Mouse (Mus musculus) hindbrain, embryonic 16.5 days (tissue): ENCODE data around the gene Trim28. TPM values are rescaled to one million over a fixed set of nuclear protein-coding genes. Genes with fewer than 3 reads are reported as not detected.

ENCODE experiments used
- ATAC-seq: fragments of 200-750 bp; cut with Nextera tagmentation; 2 replicates; pipeline ENCODE4 v1.8.0; 2017; ENCODE audit warnings: moderate TSS enrichment, moderate library complexity
- H3K27ac ChIP-seq: fragments of 300-500 bp; sonication (generic); 2 replicates; pipeline ENCODE4 v1.5.1; 2014; ENCODE audit warnings: low read depth, mild to moderate bottlenecking, control low read depth, low read length, moderate library complexity
- H3K27me3 ChIP-seq: fragments of 300-500 bp; sonication (generic); replicated peaks from 2 replicates; pipeline ENCODE4 v1.6.1; 2014; ENCODE audit warnings: low read length; ENCODE audit not compliant: control insufficient read depth, insufficient read depth
- H3K36me3 ChIP-seq: fragments of 300-500 bp; sonication (generic); 2 replicates; pipeline ENCODE4 v1.6.1; 2014; ENCODE audit warnings: mild to moderate bottlenecking, low read length, moderate library complexity, mixed read lengths; ENCODE audit not compliant: control insufficient read depth, insufficient read depth
- H3K4me1 ChIP-seq: fragments of 300-500 bp; sonication (generic); 2 replicates; pipeline ENCODE4 v1.6.1; 2014; ENCODE audit warnings: low read depth, low read length; ENCODE audit not compliant: control insufficient read depth, insufficient read depth
- H3K4me2 ChIP-seq: fragments of 300-500 bp; sonication (generic); 2 replicates; pipeline ENCODE4 v1.6.1; 2014; ENCODE audit warnings: mild to moderate bottlenecking, low read length, control low read depth, moderate library complexity
- H3K4me3 ChIP-seq: fragments of 300-500 bp; sonication (generic); 2 replicates; pipeline ENCODE4 v1.5.1; 2014; ENCODE audit warnings: mild to moderate bottlenecking, low read length, control low read depth, moderate library complexity
- H3K9ac ChIP-seq: fragments of 300-500 bp; sonication (generic); 2 replicates; pipeline ENCODE4 v1.6.1; 2014; ENCODE audit warnings: low read depth, mild to moderate bottlenecking, control low read depth, low read length, moderate library complexity
- H3K9me3 ChIP-seq: fragments of 300-500 bp; sonication (generic); 2 replicates; pipeline ENCODE4 v1.6.1; 2014; ENCODE audit warnings: mild to moderate bottlenecking, low read length, moderate library complexity; ENCODE audit not compliant: control insufficient read depth
- WGBS: fragments of 180-500 bp; shearing (Covaris S2); extraction: QIAGEN DNeasy Blood & Tissue Kit; methylation state at CpG from one replicate; pipeline ENCODE4 v1.1.7; 2014; 5-methylcytosine and 5-hydroxymethylcytosine counted together
- polyA plus RNA-seq: library from polyadenylated mRNA; unstranded; fragments of >200 nt; fragmentation: Nextera tagmentation; extraction: Ambion mirVana; gene quantifications from 2 replicates; pipeline ENCODE4 v1.2.1, GENCODE M21; 2015

The Trim28 gene
- polyA plus RNA-seq, 1 experiment from 2014 or later, result 165 TPM

GRCm38 (mm10) chr7:13007341-13008092 lies 8.6 kb downstream of the Trim28 start:
- H3K9ac ChIP-seq, result peak overlapping the region; percentile 55
- peak overlapping the region; percentile 25 for H3K4me3 ChIP-seq
- peak overlapping the region; percentile 41 for H3K4me2 ChIP-seq
- WGBS, result 36% methylated on average over 56 of the region's 57 CpGs
- peaks cover 13% of the 10 kb centered on the region for H3K4me1 ChIP-seq
- peaks cover 20% of the 10 kb centered on the region for H3K36me3 ChIP-seq
- H3K9me3 ChIP-seq, result no peaks in the 10 kb centered on the region
- no peaks in the 10 kb centered on the region for H3K27me3 ChIP-seq
- no peak overlapping the region for H3K27ac ChIP-seq
- no peak for ATAC-seq

- Histone ChIP-seq H3K4me3 (peak overlapping the region; percentile 79), H3K27ac (peak overlapping the region; percentile 96), H3K4me2 (peak overlapping the region; percentile 74), H3K4me1 (peaks cover 13% of the 10 kb centered on the region), H3K9me3 (no peaks in the 10 kb centered on the region), H3K9ac (peak overlapping the region; percentile 94), H3K36me3 (peaks cover 20% of the 10 kb centered on the region), H3K27me3 (no peaks in the 10 kb centered on the region)
- under 1% methylated on average over 42 of the region's 42 CpGs for WGBS
- ATAC-seq, result peak; percentile 92
These were observed 10.5 kb downstream of the Trim28 start for GRCm38 (mm10) chr7:13009143-13010004.

GRCm38 (mm10) chr7:13010005-13010908 lies 11.3 kb downstream of the Trim28 start, which contains the start of gene Zbtb45:
Gene Zbtb45, minus strand, starts transcription at chr7:13010034.
- Histone ChIP-seq H3K9ac (peak within 1 kb of the TSS; percentile 94), H3K4me1 (peaks cover 13% of the 10 kb centered on the region), H3K4me3 (peak within 1 kb of the TSS; percentile 79), H3K27ac (peak within 1 kb of the TSS; percentile 96), H3K9me3 (no peaks in the 10 kb centered on the region), H3K36me3 (peaks cover 20% of the 10 kb centered on the region), H3K27me3 (no peaks in the 10 kb centered on the region), H3K4me2 (peak within 1 kb of the TSS; percentile 74)
- no peak for ATAC-seq
- 4% methylated on average over 26 of the region's 26 CpGs for WGBS

GRCm38 (mm10) chr7:13013671-13014070 lies 14.8 kb downstream of the Trim28 start:
- H3K27me3 ChIP-seq, result no peaks in the 10 kb centered on the region
- 69% methylated on average over 4 of the region's 4 CpGs for whole genome bisulfite sequencing
- ATAC-seq, result no peak
- H3K9ac ChIP-seq, result no peak overlapping the region
- no peak overlapping the region for H3K27ac ChIP-seq
- H3K4me2 ChIP-seq, result no peak overlapping the region
- peaks cover 6% of the 10 kb centered on the region for H3K4me1 ChIP-seq
- no peaks in the 10 kb centered on the region for H3K9me3 ChIP-seq
- no peak overlapping the region for H3K4me3 ChIP-seq
- H3K36me3 ChIP-seq, result no peaks in the 10 kb centered on the region

GRCm38 (mm10) chr7:13014275-13014839 lies 15.4 kb downstream of the Trim28 start:
- ATAC-seq, result no peak
- Histone ChIP-seq H3K36me3 (no peaks in the 10 kb centered on the region), H3K4me1 (peaks cover 6% of the 10 kb centered on the region), H3K4me3 (no peak overlapping the region), H3K9me3 (no peaks in the 10 kb centered on the region), H3K4me2 (no peak overlapping the region), H3K27ac (no peak overlapping the region), H3K9ac (no peak overlapping the region), H3K27me3 (no peaks in the 10 kb centered on the region)
- WGBS, result 39% methylated on average over 6 of the region's 6 CpGs

GRCm38 (mm10) chr7:13015217-13015616 lies 16.3 kb downstream of the Trim28 start:
- no peaks in the 10 kb centered on the region for H3K27me3 ChIP-seq
- 94% methylated on average over 1 of the region's 1 CpGs for WGBS
- no peak overlapping the region for H3K27ac ChIP-seq
- no peak overlapping the region for H3K4me2 ChIP-seq
- ATAC-seq, result no peak
- H3K9ac ChIP-seq, result no peak overlapping the region
- no peaks in the 10 kb centered on the region for H3K36me3 ChIP-seq
- H3K4me3 ChIP-seq, result no peak overlapping the region
- no peaks in the 10 kb centered on the region for H3K9me3 ChIP-seq
- peaks cover 4% of the 10 kb centered on the region for H3K4me1 ChIP-seq

- Histone ChIP-seq H3K36me3 (peaks cover 17% of the 10 kb centered on the region), H3K4me2 (peak overlapping the region; percentile 98), H3K9ac (peak overlapping the region; percentile 85), H3K9me3 (no peaks in the 10 kb centered on the region), H3K27me3 (no peaks in the 10 kb centered on the region), H3K4me1 (peaks cover 31% of the 10 kb centered on the region), H3K4me3 (peak overlapping the region; percentile 62), H3K27ac (peak overlapping the region; percentile 99)
- 3% methylated on average over 31 of the region's 31 CpGs for WGBS
- peak; percentile 37 for ATAC-seq
These were observed 24.0 kb downstream of the Trim28 start for GRCm38 (mm10) chr7:13022773-13023535.
